Mouse (Mus musculus) forebrain, embryonic 13.5 days (tissue): ENCODE measurements at regions not wholly inside any gene's neighbourhood (a gene's known extent, or its start where the extent isn't known, plus 50 kb on each side); places are given as distances from the start of the nearest gene placed in this dataset.

Source experiments
- ATAC-seq: fragments of 200-750 bp; cut with Nextera tagmentation; 2 replicates; pipeline ENCODE4 v1.8.0; 2017
- H3K27ac ChIP-seq: fragments of 300-500 bp; sonication (generic); 2 replicates; pipeline ENCODE4 v1.5.1; 2015; ENCODE audit warnings: inconsistent platforms, mild to moderate bottlenecking, moderate library complexity
- H3K27me3 ChIP-seq: fragments of 300-500 bp; sonication (generic); 2 replicates; pipeline ENCODE4 v1.6.1; 2015; ENCODE audit warnings: mild to moderate bottlenecking, inconsistent platforms
- H3K36me3 ChIP-seq: fragments of 300-500 bp; sonication (generic); 2 replicates; pipeline ENCODE4 v1.6.1; 2015; ENCODE audit warnings: mild to moderate bottlenecking, inconsistent platforms; ENCODE audit not compliant: poor library complexity, severe bottlenecking
- H3K4me1 ChIP-seq: fragments of 300-500 bp; sonication (generic); 2 replicates; pipeline ENCODE4 v1.6.1; 2015; ENCODE audit warnings: inconsistent platforms
- H3K4me2 ChIP-seq: fragments of 300-500 bp; sonication (generic); 2 replicates; pipeline ENCODE4 v1.6.1; 2015; ENCODE audit warnings: inconsistent platforms, mild to moderate bottlenecking, moderate library complexity
- H3K4me3 ChIP-seq: fragments of 300-500 bp; sonication (generic); 2 replicates; pipeline ENCODE4 v1.5.1; 2015; ENCODE audit warnings: mild to moderate bottlenecking, inconsistent platforms
- H3K9ac ChIP-seq: fragments of 300-500 bp; sonication (generic); 2 replicates; pipeline ENCODE4 v1.6.1; 2015; ENCODE audit warnings: mild to moderate bottlenecking, inconsistent platforms
- H3K9me3 ChIP-seq: fragments of 300-500 bp; sonication (generic); replicated peaks from 2 replicates; pipeline ENCODE4 v1.6.1; 2016; ENCODE audit warnings: inconsistent platforms
- WGBS: fragments of 180-500 bp; shearing (Covaris S2); methylation state at CpG from one replicate; pipeline ENCODE4 v1.1.7; 2015; 5-methylcytosine and 5-hydroxymethylcytosine counted together

GRCm38 (mm10) chr9:41621341-41621740, 459.8 kb upstream of the Ubash3b start:
- Histone ChIP-seq H3K9ac (no peak overlapping the region), H3K36me3 (no peaks in the 10 kb centered on the region), H3K4me1 (no peaks in the 10 kb centered on the region), H3K27ac (no peak overlapping the region), H3K27me3 (no peaks in the 10 kb centered on the region), H3K9me3 (no peaks in the 10 kb centered on the region), H3K4me3 (no peak overlapping the region), H3K4me2 (no peak overlapping the region)
- 92% methylated on average over 8 of the region's 8 CpGs for WGBS
- ATAC-seq, result no peak

GRCm38 (mm10) chr9:41614002-41614401, 452.5 kb upstream of the Ubash3b start:
- Histone ChIP-seq H3K9me3 (no peaks in the 10 kb centered on the region), H3K27ac (peak overlapping the region; percentile 97), H3K36me3 (no peaks in the 10 kb centered on the region), H3K27me3 (no peaks in the 10 kb centered on the region), H3K9ac (peak overlapping the region; percentile 55; the same call in 1 of the 2 replicates), H3K4me2 (no peak overlapping the region), H3K4me3 (no peak overlapping the region), H3K4me1 (peaks cover 53% of the 10 kb centered on the region)
- WGBS, result 18% methylated on average over 7 of the region's 7 CpGs
- no peak for ATAC-seq

- peak; percentile 8; the same call in 1 of the 2 replicates for ATAC-seq
Measured at GRCm38 (mm10) chr9:41612802-41613550, 451.5 kb upstream of the Ubash3b start.

GRCm38 (mm10) chr9:41612452-41612795, 450.9 kb upstream of the Ubash3b start:
- no peaks in the 10 kb centered on the region for H3K36me3 ChIP-seq
- H3K4me2 ChIP-seq, result peak overlapping the region; percentile 54
- peaks cover 53% of the 10 kb centered on the region for H3K4me1 ChIP-seq
- H3K9ac ChIP-seq, result peak overlapping the region; percentile 55
- 2% methylated on average over 7 of the region's 7 CpGs for WGBS
- H3K4me3 ChIP-seq, result peak overlapping the region; percentile 18; the same call in 1 of the 2 replicates
- H3K27ac ChIP-seq, result peak overlapping the region; percentile 97
- H3K27me3 ChIP-seq, result no peaks in the 10 kb centered on the region
- ATAC-seq, result peak; percentile 77
- H3K9me3 ChIP-seq, result no peaks in the 10 kb centered on the region

More at GRCm38 (mm10) chr9:41612802-41613550, 451.5 kb upstream of the Ubash3b start:
- H3K4me1 ChIP-seq, result peaks cover 53% of the 10 kb centered on the region
- H3K4me3 ChIP-seq, result peak overlapping the region; percentile 18; the same call in 1 of the 2 replicates
- no peaks in the 10 kb centered on the region for H3K9me3 ChIP-seq
- no peaks in the 10 kb centered on the region for H3K27me3 ChIP-seq
- H3K36me3 ChIP-seq, result no peaks in the 10 kb centered on the region
- WGBS, result 16% methylated on average over 14 of the region's 14 CpGs
- peak overlapping the region; percentile 54 for H3K4me2 ChIP-seq
- H3K27ac ChIP-seq, result peak overlapping the region; percentile 97
- H3K9ac ChIP-seq, result peak overlapping the region; percentile 55

- Histone ChIP-seq H3K4me1 (peaks cover 53% of the 10 kb centered on the region), H3K4me2 (peak overlapping the region; percentile 54), H3K9me3 (no peaks in the 10 kb centered on the region), H3K27me3 (no peaks in the 10 kb centered on the region), H3K4me3 (peak overlapping the region; percentile 19; the same call in 1 of the 2 replicates), H3K36me3 (no peaks in the 10 kb centered on the region), H3K9ac (peak overlapping the region; percentile 55), H3K27ac (peak overlapping the region; percentile 97)
- peak; percentile 94 for ATAC-seq
- WGBS, result under 1% methylated on average over 11 of the region's 11 CpGs
Measured at GRCm38 (mm10) chr9:41611534-41612451, 450.3 kb upstream of the Ubash3b start.

- WGBS, result 12% methylated on average over 4 of the region's 4 CpGs
- Histone ChIP-seq H3K4me2 (0 out of 2 replicates have a peak overlapping the region, but pooled peaks have one; percentile 8), H3K9me3 (no peaks in the 10 kb centered on the region), H3K27ac (peak overlapping the region; percentile 97), H3K27me3 (no peaks in the 10 kb centered on the region), H3K9ac (peak overlapping the region; percentile 45), H3K4me3 (no peak overlapping the region), H3K4me1 (peaks cover 61% of the 10 kb centered on the region), H3K36me3 (no peaks in the 10 kb centered on the region)
- ATAC-seq, result no peak
Measured at GRCm38 (mm10) chr9:41610347-41610746, 448.9 kb upstream of the Ubash3b start.

GRCm38 (mm10) chr9:41606136-41606535, 444.6 kb upstream of the Ubash3b start:
- peak overlapping the region; percentile 64; the same call in 1 of the 2 replicates for H3K27ac ChIP-seq
- no peak overlapping the region for H3K4me2 ChIP-seq
- H3K4me1 ChIP-seq, result peaks cover 44% of the 10 kb centered on the region
- H3K36me3 ChIP-seq, result peaks cover 3% of the 10 kb centered on the region; the same call in 1 of the 2 replicates
- WGBS, result 87% methylated on average over 1 of the region's 1 CpGs
- no peak overlapping the region for H3K9ac ChIP-seq
- ATAC-seq, result no peak
- H3K9me3 ChIP-seq, result no peaks in the 10 kb centered on the region
- H3K4me3 ChIP-seq, result no peak overlapping the region
- no peaks in the 10 kb centered on the region for H3K27me3 ChIP-seq

GRCm38 (mm10) chr9:41604916-41605315, 443.4 kb upstream of the Ubash3b start:
- ATAC-seq, result peak; percentile 63; the same call in 1 of the 2 replicates
- H3K4me2 ChIP-seq, result no peak overlapping the region

GRCm38 (mm10) chr9:41600778-41601177, 439.3 kb upstream of the Ubash3b start:
- no peaks in the 10 kb centered on the region for H3K27me3 ChIP-seq
- WGBS, result 9% methylated on average over 3 of the region's 3 CpGs
- H3K4me2 ChIP-seq, result 0 out of 2 replicates have a peak overlapping the region, but pooled peaks have one; percentile 15
- H3K9me3 ChIP-seq, result no peaks in the 10 kb centered on the region
- peaks cover 68% of the 10 kb centered on the region for H3K4me1 ChIP-seq
- H3K27ac ChIP-seq, result peak overlapping the region; percentile 57
- H3K36me3 ChIP-seq, result peaks cover 3% of the 10 kb centered on the region; the same call in 1 of the 2 replicates
- 0 out of 2 replicates have a peak, but pooled peaks have one; percentile 26 for ATAC-seq
- H3K4me3 ChIP-seq, result no peak overlapping the region
- peak overlapping the region; percentile 35; the same call in 1 of the 2 replicates for H3K9ac ChIP-seq

More at GRCm38 (mm10) chr9:41604916-41605315, 443.4 kb upstream of the Ubash3b start:
- no peaks in the 10 kb centered on the region for H3K27me3 ChIP-seq
- peaks cover 44% of the 10 kb centered on the region for H3K4me1 ChIP-seq
- H3K4me3 ChIP-seq, result no peak overlapping the region
- H3K9me3 ChIP-seq, result no peaks in the 10 kb centered on the region
- 32% methylated on average over 1 of the region's 1 CpGs for WGBS
- no peak overlapping the region for H3K9ac ChIP-seq
- peak overlapping the region; percentile 64 for H3K27ac ChIP-seq
- H3K36me3 ChIP-seq, result peaks cover 3% of the 10 kb centered on the region; the same call in 1 of the 2 replicates

- no peak for ATAC-seq
- Histone ChIP-seq H3K36me3 (peaks cover 3% of the 10 kb centered on the region; the same call in 1 of the 2 replicates), H3K4me3 (no peak overlapping the region), H3K9ac (no peak overlapping the region), H3K4me2 (no peak overlapping the region), H3K4me1 (peaks cover 68% of the 10 kb centered on the region), H3K27ac (no peak overlapping the region; the same call in 1 of the 2 replicates), H3K9me3 (no peaks in the 10 kb centered on the region), H3K27me3 (no peaks in the 10 kb centered on the region)
- 50% methylated on average over 1 of the region's 1 CpGs for WGBS
Measured at GRCm38 (mm10) chr9:41599874-41600273, 438.4 kb upstream of the Ubash3b start.

GRCm38 (mm10) chr9:41595749-41596148, 434.3 kb upstream of the Ubash3b start:
- Histone ChIP-seq H3K9ac (no peak overlapping the region), H3K4me2 (no peak overlapping the region), H3K27me3 (no peaks in the 10 kb centered on the region), H3K27ac (peak overlapping the region; percentile 75), H3K9me3 (no peaks in the 10 kb centered on the region), H3K4me1 (peaks cover 81% of the 10 kb centered on the region), H3K4me3 (no peak overlapping the region), H3K36me3 (peaks cover 28% of the 10 kb centered on the region)
- peak; percentile 14; the same call in 1 of the 2 replicates for ATAC-seq
- WGBS, result 24% methylated on average over 5 of the region's 5 CpGs
